Mouse (Mus musculus) T-helper 17 cell (primary cell): ENCODE data around the gene Sp100.

Source experiments
- in situ Hi-C, 2 experiments: fragments of 300-600 bp; cut with MboI, MseI; formaldehyde crosslinking; loops; 1 replicate in 1 of 2; 2 replicates in 1 of 2; pipeline ENCODE4 v1.15.1; 2025; ENCODE audit warnings: high pct_unique_total_duplicates in 2 of 2

Sp100 gene

GRCm38 (mm10) chr1:85742916-85743505 is 93.2 kb downstream of the Sp100 start:
- in situ Hi-C loops = loop anchor here in 1 of 2 experiments (10.0 to 25.0 kb wide), 2 partner anchors 631 to 962 kb away; partner anchors contain the start of genes A530032D15Rik, Dis3l2 and Gm10553

- in situ Hi-C loops = loop anchor here in 1 of 2 experiments (10.0 to 25.0 kb wide), 2 partner anchors 632 to 960 kb away; partner anchors contain the start of genes A530032D15Rik, Dis3l2 and Gm10553
Observed at GRCm38 (mm10) chr1:85744539-85744938, 94.8 kb downstream of the Sp100 start.

- in situ Hi-C loops = loop anchor here in 1 of 2 experiments (5.0 to 25.0 kb wide), 3 partner anchors 46 to 958 kb away; partner anchors contain the start of genes A530032D15Rik, Cab39, Dis3l2 and Gm10553
Observed at GRCm38 (mm10) chr1:85746511-85746910, 96.7 kb downstream of the Sp100 start.

GRCm38 (mm10) chr1:85749829-85750228 is 100.0 kb downstream of the Sp100 start:
- in situ Hi-C loops = loop anchor here (5.0 to 25.0 kb wide), 5 partner anchors 42 to 955 kb away; partner anchors contain the start of genes A530032D15Rik (in 2 of the 2), Gm10553 (in 2 of the 2), Cab39 (in 1 of the 2) and Dis3l2 (in 1 of the 2)

GRCm38 (mm10) chr1:85750650-85751049 is 100.9 kb downstream of the Sp100 start:
- in situ Hi-C loops = loop anchor here (5.0 to 25.0 kb wide), 3 partner anchors 87 to 906 kb away; partner anchors contain the start of genes A530032D15Rik (in 1 of the 2), Gm10553 (in 1 of the 2) and Trip12 (in 1 of the 2)

GRCm38 (mm10) chr1:85751494-85751893 is 101.7 kb downstream of the Sp100 start:
- in situ Hi-C loops = loop anchor here (5.0 to 25.0 kb wide), 3 partner anchors 86 to 907 kb away; partner anchors contain the start of genes A530032D15Rik (in 1 of the 2), Gm10553 (in 1 of the 2) and Trip12 (in 1 of the 2)

- in situ Hi-C loops = loop anchor here (5.0 to 25.0 kb wide), 3 partner anchors 85 to 907 kb away; partner anchors contain the start of genes A530032D15Rik (in 1 of the 2), Gm10553 (in 1 of the 2) and Trip12 (in 1 of the 2)
Observed at GRCm38 (mm10) chr1:85751932-85752680, 102.3 kb downstream of the Sp100 start.

- in situ Hi-C loops = loop anchor here (10.0 to 25.0 kb wide), 2 partner anchors 645 to 913 kb away; partner anchors contain the start of genes A530032D15Rik (in 1 of the 2), Gm10553 (in 1 of the 2) and Trip12 (in 1 of the 2)
Observed at GRCm38 (mm10) chr1:85757531-85758230, 107.9 kb downstream of the Sp100 start.

- in situ Hi-C loops = loop anchor here (10.0 to 25.0 kb wide), 2 partner anchors 646 to 914 kb away; partner anchors contain the start of genes A530032D15Rik (in 1 of the 2), Gm10553 (in 1 of the 2) and Trip12 (in 1 of the 2)
Observed at GRCm38 (mm10) chr1:85758231-85758968, 108.6 kb downstream of the Sp100 start.

GRCm38 (mm10) chr1:85758969-85759293 is 109.1 kb downstream of the Sp100 start:
- in situ Hi-C loops = loop anchor here (10.0 to 25.0 kb wide), 2 partner anchors 647 to 914 kb away; partner anchors contain the start of genes A530032D15Rik (in 1 of the 2), Gm10553 (in 1 of the 2) and Trip12 (in 1 of the 2)
